Mouse (Mus musculus) large intestine, adult 2 months (tissue): Measurements from ENCODE around the gene Cryz. TPM values are rescaled to one million over a fixed set of nuclear protein-coding genes. Genes with fewer than 3 reads are reported as not detected.
"Not testable (repeated sequence)": the region's sequence is repeated elsewhere in the genome, so short reads cannot be mapped to it uniquely, and the experiment has no call there.

Experiments used
- DNase-seq: peaks from one replicate; pipeline ENCODE4 v3.0.0-alpha.2; 2012; ENCODE audit warnings: low read depth, low spot score
- WGBS: fragments of 180-500 bp; shearing (Covaris S2); methylation state at CpG from one replicate; pipeline ENCODE4 v1.1.7; 2018; 5-methylcytosine and 5-hydroxymethylcytosine counted together
- polyA plus RNA-seq: library from polyadenylated mRNA; depleted of rRNA; stranded (reverse); fragments of >200 nt; gene quantifications from 2 replicates; pipeline ENCODE4 v1.2.3, GENCODE M21; 2012

Cryz gene
- polyA plus RNA-seq, 1 experiment: 1.1 TPM

DNA sequence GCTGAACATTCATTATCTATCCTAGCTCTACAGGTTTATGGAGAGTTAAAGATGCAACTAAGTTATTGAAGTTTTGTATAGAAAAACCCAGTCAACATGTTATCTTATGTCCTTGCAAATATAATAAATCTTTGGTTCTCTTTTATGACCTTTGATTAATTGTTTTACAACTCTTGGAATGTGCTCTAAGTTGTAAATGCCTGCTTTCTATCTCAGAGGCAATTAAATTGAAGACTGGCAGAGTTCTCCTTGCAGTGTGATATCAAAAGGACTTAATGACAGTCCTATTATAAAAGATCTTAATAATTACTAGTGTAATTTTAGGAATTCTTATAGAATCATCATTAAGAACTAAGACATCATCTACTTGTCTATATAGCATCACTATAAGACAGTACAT lies 5.6 kb downstream of the Cryz start:
- DNase-seq: no peak

DNA sequence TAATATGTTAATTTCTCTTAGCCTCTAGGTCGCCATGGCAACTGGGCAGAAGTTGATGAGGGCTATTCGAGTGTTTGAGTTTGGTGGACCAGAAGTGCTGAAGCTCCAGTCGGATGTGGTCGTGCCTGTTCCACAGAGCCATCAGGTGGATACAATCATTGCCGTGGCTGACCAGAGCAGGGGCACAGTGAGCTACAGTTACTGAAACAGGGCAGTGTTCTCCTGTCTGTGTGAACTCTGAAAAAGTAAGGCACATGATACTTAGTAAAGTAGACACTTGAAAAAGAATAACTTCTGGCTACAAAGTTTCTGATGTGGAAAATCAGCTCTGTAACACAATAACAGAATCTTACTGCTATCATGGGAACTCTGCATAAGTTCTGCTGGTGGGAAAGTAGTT lies 8.4 kb downstream of the Cryz start:
- 75% methylated on average over 5 of the region's 5 CpGs for WGBS
- DNase-seq: no peak

DNA sequence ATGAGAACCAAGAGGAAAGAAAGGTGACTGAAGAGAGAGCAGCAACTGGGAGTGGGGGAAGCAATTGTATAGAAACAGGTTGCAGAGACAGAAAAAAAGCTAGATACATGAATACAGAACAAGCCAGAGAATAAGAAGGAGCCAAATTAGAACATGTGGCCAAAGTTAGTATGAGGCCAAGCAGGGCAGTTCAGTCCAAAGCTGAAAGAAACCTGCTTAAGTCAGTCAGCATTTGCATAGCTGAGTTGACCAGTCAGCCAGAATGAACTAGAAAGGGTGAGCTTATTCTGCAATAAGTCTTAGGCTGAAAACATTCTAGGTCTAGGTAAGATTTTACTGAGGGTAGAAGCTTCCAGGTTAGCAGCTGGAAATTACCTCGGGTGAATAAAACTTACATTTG lies 11.4 kb downstream of the Cryz start:
- DNase-seq: no peak
- 85% methylated on average over 1 of the region's 1 CpGs for WGBS

DNA sequence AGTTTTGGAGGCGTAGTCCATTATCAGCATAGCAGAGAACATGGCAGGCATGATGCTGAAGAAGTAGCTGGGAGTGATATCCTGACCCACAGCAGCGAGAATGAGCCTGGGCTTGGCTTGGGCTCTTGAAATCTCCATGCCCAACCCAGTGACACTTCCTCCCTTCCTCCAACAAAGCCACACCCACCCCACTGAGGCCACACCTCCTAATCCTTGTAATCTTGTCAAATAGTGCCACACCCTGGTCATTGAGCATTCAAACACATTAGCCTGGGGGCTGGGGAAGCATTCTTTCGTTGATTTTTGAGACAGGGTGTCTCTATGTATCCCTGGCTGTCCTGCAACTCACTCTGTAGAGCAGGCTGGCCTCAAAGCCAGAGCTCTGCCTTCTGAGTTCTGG lies 15.4 kb downstream of the Cryz start:
- WGBS: 79% methylated on average over 3 of the region's 3 CpGs
- DNase-seq: no peak

DNA sequence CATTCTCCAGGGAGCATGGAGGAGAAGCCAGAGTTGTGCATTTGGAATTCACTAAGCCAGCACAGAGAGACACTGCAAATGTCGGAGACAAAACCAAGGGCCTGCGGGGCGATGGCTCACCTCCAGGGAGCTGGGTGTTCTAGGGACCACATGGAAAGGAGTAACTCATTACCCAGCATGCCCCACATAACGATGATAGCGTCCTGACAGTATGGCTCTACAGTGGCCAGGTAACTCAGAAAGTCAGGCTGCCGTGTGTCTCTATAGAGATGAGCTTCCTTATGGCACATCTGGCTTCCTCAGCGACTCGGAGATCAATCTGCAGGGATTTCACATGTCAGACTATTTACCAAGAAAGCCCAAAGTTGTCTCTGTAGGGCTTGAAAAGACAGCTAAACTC lies 18.3 kb downstream of the Cryz start:
- no peak for DNase-seq
- 91% methylated on average over 8 of the region's 8 CpGs for WGBS

DNA sequence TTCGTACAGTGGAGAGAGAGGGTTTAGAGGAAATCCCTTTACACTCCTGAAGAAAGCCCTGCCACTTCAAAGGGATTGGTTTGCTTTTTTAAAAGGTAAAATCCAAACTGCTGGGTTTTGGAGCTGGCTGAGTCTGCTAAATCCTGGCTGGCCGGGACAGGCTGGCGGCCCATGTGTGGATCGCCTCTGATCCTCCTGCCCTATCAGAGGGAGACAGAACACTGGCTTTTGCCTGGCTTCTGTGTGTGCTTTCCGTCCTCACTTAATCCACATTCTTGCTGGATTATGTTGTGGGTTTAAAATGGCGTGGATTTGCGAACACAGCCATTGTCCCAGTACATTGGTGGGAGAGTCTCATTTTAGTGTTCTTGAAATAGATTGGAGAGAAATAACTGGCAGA lies 18.8 kb downstream of the Cryz start:
- DNase-seq: no peak
- 91% methylated on average over 7 of the region's 7 CpGs for WGBS

DNA sequence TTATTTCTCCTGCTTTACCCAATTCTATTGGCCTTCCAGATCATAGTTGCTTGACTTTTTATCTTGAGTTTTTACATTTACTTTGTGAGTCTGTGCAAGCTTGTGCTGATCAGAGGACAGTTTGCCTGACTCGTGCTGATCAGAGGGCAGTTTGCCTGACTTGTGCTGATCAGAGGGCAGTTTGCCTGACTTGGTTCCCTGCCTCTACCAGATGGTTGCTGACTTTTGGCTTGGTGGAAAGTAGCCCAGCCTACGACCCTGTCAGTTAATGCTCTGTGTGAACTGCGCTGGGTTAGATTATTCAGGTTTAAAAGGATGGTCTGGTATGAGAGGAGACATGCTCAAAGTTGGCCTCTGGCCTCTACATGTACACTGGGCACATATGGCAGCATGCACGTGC lies 19.6 kb downstream of the Cryz start:
- WGBS: 88% methylated on average over 4 of the region's 4 CpGs
- no peak for DNase-seq

DNA sequence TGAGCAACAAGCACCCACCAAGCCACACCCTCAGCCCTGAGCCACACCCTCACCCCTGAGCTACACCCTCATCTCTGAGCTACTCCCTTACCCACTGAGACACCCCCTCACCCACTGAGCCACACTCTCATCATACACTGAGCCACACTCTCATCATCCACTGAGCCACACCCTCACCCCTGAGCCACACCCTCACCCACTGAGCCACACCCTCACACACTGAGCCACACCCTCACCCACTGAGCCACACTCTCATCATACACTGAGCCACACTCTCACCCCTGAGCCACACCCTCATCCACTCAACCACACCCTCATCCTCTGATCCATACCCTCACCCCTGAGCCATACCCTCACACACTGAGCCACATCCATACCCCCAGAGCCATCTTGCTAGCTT lies 31.8 kb downstream of the Cryz start:
- no peak for DNase-seq

DNA sequence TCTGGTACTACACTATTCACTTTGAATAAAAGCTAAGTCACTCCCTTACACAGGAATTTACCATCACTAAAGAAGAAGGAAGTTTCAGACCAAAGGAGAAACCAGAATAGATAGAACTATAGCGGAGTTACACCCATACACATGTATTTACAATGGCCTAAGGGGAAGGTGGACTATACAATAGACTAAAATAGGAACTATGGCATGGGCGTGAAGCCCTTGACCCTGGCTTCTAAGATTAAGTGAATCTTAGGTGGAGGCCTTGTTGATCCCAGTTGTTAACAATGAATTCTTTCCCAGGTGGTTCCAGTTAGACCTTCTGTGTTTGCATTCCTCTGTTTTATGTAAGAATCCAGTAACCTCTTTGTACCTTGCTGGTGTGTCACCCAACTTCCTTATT lies 34.8 kb downstream of the Cryz start:
- not testable (repeated sequence) for DNase-seq
- 43% methylated on average over 2 of the region's 2 CpGs for WGBS

DNA sequence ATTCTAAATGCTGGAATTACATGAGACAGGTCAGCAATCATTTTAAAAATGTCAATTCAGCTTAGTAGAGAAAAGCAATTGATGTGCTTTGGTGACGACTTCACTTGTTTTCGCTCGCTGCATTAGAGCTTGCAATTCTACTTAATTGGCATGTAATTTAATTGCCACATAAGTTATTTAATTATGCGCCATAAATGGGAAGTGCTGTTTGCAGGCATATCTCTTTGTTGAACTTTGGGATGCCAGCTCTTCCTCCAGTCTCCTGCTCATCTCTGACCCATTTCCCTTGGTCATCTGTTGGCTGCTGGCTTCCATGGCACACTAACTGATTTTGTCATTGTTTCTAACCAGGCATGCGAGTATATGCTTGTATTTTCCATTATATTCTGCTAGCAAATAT lies 36.6 kb downstream of the Cryz start:
- WGBS: 88% methylated on average over 5 of the region's 5 CpGs

DNA sequence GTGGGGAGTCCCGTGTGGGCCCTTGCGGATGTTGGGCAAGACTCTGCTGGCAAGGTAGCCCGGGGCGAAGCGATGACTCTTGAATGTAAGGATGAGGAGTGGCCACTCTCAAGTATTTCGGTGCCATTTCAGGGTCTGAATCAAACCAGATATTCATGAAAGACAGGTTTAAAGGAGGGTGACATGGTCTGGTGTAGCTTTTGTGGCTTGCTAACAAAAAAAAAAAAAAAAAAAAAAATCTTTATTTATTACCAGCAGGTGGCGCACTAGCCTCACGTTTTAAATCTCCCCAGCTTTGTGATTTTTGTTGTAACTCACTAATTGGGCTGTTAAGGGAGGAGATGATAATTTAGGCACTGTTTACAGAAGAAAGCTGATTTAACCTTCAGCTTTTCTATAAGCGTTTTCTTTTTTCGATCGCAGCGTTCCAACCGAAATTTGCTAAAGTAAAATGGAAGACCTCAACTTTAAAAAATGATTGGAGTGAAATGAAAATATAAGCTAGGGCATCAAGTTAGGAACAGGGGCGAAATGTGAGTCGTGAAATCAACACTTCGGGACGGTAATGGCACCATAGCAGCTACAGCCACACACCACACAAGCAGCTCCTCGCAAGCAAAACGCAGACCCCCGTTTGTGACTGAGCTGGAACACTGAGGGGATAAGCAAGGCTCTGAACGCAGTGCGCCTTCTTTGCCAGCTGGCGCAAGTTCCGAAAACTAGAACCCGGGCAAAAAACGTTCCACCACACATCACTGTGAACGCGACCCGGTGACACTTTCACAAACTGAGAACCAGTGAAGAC lies 50.3 kb downstream of the Cryz start:
- 44% methylated on average over 29 of the region's 29 CpGs for WGBS
- DNase-seq: no peak

More for the DNA sequence above, 36.6 kb downstream of the Cryz start:
- no peak for DNase-seq

DNA sequence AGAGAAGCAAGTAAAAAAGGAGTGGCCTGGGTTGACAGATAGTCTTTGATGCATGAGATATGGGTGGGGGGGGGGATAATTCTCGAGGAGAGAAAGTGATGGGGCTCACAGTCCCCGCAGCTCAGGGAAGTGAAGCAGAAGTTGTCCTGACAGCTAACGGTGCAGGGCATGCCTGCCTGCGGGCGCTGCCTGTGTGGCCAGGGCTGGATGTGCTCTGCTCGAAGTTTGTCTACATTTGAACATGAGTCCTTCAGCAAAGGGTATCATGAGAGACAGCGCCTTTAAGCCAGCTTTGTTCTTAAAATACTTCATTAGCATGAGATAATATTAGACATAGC lies 50.9 kb downstream of the Cryz start:
- WGBS: 58% methylated on average over 7 of the region's 7 CpGs

DNA sequence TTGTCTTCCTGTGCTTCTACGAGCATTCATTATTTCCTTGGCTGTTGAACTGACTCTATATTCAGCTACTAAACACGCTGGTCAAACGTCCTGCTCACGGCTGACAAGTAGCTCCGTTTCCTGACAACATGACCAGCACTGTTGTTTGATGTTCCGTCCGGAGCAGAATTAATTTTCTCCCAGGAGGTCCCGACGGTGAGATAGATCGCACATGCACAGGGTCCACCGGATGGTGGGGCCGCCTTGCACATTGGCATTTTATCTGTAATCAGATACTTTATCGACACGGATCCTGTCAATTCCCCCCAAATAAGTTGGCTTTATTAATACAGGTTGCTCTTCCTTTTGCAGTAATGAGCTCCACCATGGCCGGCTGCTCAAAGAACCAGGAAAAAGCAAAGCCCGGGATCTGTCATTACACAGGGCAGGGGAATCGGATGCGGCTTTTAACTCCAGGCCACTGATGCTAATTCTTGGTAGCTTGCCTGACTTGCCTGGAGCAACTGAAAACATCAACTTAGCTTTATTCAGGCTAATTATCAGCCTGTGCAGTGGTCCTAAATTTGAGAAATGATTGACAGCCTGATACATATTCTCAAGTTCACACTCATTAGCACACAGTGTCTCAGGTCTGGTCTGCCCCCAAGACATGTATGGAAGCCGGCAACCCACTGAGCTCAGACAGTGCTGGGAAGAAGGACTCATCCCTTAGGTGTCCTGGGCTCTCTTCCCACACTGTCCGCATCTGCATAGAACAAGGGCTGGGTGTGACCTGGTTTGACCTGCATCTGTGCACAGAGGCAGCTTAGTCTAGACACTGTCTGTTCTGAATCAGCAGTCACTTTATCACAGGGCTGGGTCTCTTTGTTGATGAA lies 53.1 kb downstream of the Cryz start:
- WGBS: 83% methylated on average over 20 of the region's 20 CpGs
- no peak for DNase-seq

More for the DNA sequence above, 50.9 kb downstream of the Cryz start:
- no peak for DNase-seq

DNA sequence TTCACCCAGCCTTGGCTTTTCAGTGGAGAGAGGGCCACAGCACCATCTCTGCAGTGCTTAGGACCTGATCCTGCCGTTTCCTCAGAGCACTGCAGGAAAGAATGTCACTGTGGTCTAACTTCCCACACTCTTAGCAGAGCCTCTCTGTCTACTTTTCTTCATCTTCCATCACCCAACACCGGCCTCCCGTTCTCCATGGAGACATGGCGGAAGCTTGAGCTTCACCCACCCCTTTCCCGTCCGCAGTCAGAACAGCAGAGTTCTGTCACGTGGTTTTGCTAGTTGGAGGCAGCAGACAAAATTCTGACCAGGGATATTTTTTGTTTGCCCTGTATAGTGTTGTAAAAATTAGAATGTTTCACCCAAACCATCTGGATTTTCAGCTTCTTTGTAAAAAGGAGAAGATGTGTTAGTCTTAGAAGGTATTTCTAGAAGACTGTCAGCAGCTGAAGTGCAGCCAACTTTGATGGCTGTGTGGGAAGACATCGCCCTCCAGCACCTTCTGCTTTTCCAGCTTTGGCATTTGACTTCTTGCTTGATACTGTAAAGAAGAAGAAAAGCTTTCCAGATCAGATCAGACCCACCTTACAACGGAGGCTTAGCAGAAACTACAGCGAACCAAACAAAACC lies 54.8 kb downstream of the Cryz start:
- DNase-seq: no peak
- 78% methylated on average over 10 of the region's 10 CpGs for WGBS

DNA sequence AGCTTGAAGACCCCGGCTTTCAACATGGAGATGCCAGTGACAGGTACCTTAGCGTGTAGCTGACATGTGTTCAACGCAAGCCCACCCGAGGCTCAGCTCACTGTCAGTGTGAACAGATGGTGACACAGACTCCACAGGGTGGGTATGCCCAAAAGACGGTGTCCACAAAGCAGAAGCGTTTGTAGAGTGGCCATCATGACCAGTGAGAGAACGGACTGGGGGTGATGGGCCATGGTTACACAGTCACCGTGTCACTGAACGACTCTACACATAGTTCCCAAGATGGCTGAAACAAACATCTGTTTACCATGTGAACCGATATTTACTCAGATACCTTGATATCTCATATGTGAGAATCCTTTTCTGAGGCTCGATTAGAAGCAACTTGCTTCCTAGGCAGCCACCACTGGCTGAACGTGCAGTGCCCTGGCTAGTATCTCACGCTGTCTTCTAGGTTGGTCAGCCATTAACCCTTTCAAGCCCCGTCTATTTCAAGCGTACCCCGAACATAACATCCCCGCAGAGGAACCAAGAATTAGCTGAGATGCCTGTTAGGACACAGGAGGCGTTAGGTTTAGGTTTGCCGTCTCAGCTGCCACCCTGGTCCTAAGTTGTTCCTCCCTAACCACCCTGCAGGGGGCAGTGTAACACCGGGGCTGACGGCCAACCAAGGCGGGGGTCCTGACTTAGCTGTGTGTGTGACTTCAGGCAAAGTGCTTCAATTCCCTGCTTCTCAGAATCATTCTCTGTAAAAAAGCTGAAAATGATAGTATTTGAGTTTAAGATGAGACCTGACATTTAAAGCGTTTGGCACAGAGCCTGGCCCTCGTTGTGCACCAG lies 56.3 kb downstream of the Cryz start:
- WGBS: 41% methylated on average over 24 of the region's 24 CpGs
- no peak for DNase-seq

DNA sequence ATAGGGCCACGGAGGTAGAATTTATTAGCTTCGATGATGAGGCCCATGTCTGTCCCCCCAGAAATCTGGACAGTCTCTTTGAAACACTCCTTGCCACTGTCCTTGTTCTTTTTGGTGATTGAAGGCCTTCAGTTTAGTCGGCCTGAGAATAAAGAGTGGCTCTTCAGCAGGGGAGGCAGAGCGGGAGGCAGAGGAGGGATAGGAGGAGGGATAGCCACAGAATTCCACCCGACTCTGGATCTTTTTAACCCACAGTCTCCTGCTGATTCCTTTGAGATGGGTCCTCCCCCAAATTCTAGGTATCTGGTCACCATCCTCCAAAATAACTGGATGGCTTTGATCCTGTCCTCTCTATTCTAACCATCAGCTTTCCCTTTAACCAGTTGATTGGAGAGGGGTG lies 56.9 kb downstream of the Cryz start:
- 53% methylated on average over 5 of the region's 5 CpGs for WGBS
- DNase-seq: no peak

DNA sequence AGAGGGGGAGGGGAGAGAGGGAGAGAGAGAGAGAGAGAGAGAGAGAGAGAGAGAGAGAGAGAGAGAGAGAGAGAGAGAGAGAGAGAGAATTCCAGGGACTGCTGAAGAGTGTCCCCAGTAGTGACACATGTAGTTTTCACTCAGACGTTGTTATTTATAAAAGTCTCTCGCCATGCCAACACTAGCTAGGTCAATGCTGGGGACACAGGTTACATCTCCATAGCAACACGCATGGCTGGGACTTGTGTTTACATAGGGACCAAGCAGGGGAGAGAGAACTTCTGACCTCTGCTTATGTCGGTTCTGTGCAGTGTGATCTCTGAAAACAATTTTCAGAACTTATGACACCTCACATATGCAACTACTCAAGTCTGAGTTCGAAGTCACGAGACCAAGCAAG lies 57.8 kb downstream of the Cryz start:
- no peak for DNase-seq
- WGBS: 44% methylated on average over 6 of the region's 6 CpGs

DNA sequence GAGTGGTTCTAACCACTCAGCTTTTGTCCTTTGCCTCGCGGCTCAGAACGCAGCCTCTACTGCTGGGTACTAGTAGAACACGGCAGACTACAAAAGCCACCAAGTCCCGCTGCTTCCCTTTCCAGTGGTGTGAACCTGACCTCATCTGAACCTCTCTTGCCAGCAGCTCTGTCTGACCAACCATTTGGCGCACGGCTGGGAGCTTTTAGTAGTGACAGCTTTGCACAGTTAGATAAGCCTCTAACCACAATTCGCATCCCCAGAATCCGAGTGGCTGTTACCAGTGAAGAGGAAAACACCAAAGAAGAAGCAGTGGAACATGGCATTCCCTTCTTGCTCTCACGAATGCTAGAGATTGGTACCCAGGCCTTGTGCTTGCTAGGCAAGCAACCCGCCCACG lies 58.4 kb downstream of the Cryz start:
- no peak for DNase-seq
- WGBS: 77% methylated on average over 12 of the region's 12 CpGs

DNA sequence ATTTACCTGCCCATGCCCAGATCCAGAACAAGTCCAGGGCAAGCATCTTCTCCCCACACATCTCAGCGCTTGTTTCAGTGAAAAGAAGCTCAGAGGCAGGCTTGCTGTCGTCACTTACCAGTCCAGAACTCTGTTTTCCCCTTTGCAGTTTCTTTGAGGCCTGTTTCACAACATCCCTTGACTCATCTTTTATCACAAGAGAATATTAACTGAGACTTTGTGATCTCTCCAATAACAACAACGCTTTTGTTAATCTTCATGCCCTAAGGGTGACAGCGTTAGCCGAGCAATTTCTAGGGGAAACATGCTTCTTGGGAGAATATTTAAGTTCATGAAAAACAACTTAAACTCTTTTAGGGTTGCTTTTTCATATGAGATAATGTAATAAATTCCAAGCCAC lies 59.2 kb downstream of the Cryz start:
- 90% methylated on average over 5 of the region's 5 CpGs for WGBS
- no peak for DNase-seq

DNA sequence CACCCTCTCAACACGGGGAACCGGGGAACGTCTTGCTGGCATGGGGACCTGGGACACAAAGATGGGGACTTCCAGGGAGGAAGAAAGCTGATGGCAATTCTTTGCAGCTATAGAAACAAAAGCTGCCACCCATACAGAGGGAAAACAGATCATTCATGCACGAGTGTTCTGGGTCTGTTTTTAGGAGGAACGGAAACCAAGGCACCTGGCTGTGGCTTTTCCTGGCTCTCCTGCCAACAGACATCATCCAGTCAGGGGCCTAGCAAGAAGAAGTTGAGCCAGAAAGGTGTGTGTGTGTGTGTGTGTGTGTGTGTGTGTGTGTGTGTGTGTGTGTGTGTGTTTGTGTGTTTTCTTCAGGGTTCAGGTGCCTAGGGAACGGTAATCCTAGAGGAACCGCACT lies 67.0 kb downstream of the Cryz start, which contains the start of gene Erich3:
Gene Erich3, plus strand, starts transcription at position 315 of the 400 bp plus-strand sequence.
- DNase-seq: no peak
- 42% methylated on average over 7 of the region's 7 CpGs for WGBS
